In the genomic region with DNA sequence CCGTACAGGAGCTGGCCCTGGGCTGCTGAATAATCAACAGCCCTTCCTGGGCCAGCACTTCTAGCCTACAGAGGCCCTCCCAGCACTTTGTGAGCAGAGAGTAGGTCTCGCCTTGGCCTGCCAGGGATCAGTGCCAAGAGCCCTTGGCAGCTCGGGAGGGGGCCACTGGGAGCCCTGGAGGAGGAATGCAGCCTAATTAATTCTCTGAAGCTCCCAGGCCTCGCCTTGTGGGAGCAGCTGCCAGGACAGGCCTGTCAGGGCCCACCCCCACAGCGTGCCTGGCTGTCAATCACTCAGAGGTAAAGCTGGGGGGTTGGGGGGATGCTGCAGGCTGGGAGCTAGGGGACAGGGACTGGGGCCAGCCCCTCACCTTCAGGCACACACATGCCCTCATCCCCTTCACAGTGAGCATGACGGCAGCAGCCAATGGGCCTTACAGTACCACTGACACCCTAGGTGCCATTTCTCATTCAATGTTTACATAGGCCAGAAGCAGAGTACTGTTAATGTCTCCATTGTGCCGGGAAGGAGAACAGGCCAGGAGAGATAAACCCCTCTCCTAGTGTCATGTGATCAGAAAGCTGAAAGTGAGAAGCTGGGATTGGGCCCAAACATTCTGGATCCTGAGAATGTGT, we compare ENCODE assay signal across 9 mouse cellular contexts. TPM values are rescaled to one million over a fixed set of nuclear protein-coding genes. Genes with fewer than 3 reads are reported as not detected.
DNase-seq lines count a peak whose midpoint lies in the region; ATAC-seq lines count a peak whose summit lies in the region.
"Had no signal": no experiment of that assay in that cellular context is flagged by ENCODE, and none has a peak within 500 bp of the region (broad histone marks: within the 10 kb centered on the region; RNA-seq: fewer than 3 reads in every experiment).

No protein-coding gene starts in this region.

- H3K9ac ChIP-seq in heart, embryonic 11.5 days (ENCODE audit: low read depth, low read length), result no peak overlapping the region
- H3K9ac ChIP-seq in forebrain, embryonic 16.5 days (replicated peaks; ENCODE audit: low read depth, low read length), result no peak overlapping the region

- no peak overlapping the region for H3K4me2 ChIP-seq in heart, embryonic 11.5 days
- H3K4me2 ChIP-seq in forebrain, embryonic 16.5 days (ENCODE audit: low read length), result no peak overlapping the region

- peak; percentile 49; the same call in 1 of the 2 replicates for ATAC-seq in heart, embryonic 11.5 days (replicated peaks; ENCODE audit: insufficient number of reproducible peaks, low FRiP score, low TSS enrichment)
- ATAC-seq in forebrain, embryonic 16.5 days, result peak; percentile 96
- no peak for ATAC-seq in erythroid progenitor cell, adult 5-6 weeks (replicated peaks; ENCODE audit: low FRiP score, poor library complexity, severe bottlenecking)

- no peaks in the 10 kb centered on the region for H3K27me3 ChIP-seq in heart, embryonic 11.5 days (ENCODE audit: control insufficient read depth, insufficient read depth, low read length)
- H3K27me3 ChIP-seq in forebrain, embryonic 16.5 days (replicated peaks; ENCODE audit: control insufficient read depth, insufficient read depth, low read length), result no peaks in the 10 kb centered on the region

- no peak for DNase-seq in heart, postnatal 36 days
- DNase-seq in Muller cell, postnatal 12 days (ENCODE audit: inconsistent ontology term), result peak; percentile 95
- peak; percentile 49 for DNase-seq in layer of hippocampus, adult 9-11 months
- peak; percentile 25 for DNase-seq in ovary, postnatal 14 days (ENCODE audit: low spot score)
- no peak for DNase-seq in thymus, postnatal 4 days

- no peak overlapping the region for H3K27ac ChIP-seq in heart, embryonic 11.5 days (ENCODE audit: low read depth, low read length)
- no peak overlapping the region; the same call in 1 of the 2 replicates for H3K27ac ChIP-seq in forebrain, embryonic 16.5 days (ENCODE audit: low read length)

- H3K4me1 ChIP-seq in heart, embryonic 11.5 days (ENCODE audit: control insufficient read depth, insufficient read depth, low read length), result peaks cover 13% of the 10 kb centered on the region
- H3K4me1 ChIP-seq in forebrain, embryonic 16.5 days (replicated peaks; ENCODE audit: control insufficient read depth, insufficient read depth, low read length), result peaks cover 17% of the 10 kb centered on the region

- no peaks in the 10 kb centered on the region for H3K9me3 ChIP-seq in heart, embryonic 11.5 days (replicated peaks; ENCODE audit: control insufficient read depth, low read length)
- no peaks in the 10 kb centered on the region for H3K9me3 ChIP-seq in forebrain, embryonic 16.5 days (ENCODE audit: control insufficient read depth, low read length)

- WGBS in heart, embryonic 11.5 days (ENCODE audit: insufficient replicate concordance), result 17% methylated on average over 7 of the region's 7 CpGs
- 4% methylated on average over 7 of the region's 7 CpGs for WGBS in forebrain, embryonic 16.5 days

- no peak overlapping the region for H3K4me3 ChIP-seq in heart, embryonic 11.5 days (ENCODE audit: low read depth, low read length)
- no peak overlapping the region for H3K4me3 ChIP-seq in forebrain, embryonic 16.5 days (replicated peaks; ENCODE audit: low read length)
- H3K4me3 ChIP-seq: erythroblast, embryonic 14.5 days had no signal

- intact Hi-C loops in heart, postnatal 36 days (cut with DNase I), result no loop called here

- no peaks in the 10 kb centered on the region for H3K36me3 ChIP-seq in heart, embryonic 11.5 days (ENCODE audit: control insufficient read depth, insufficient read depth, low read length)
- no peaks in the 10 kb centered on the region for H3K36me3 ChIP-seq in forebrain, embryonic 16.5 days (ENCODE audit: control insufficient read depth, insufficient read depth)

RNA-seq across cellular contexts. Expression of gene Edn2, which starts 11.2 kb away (rescaled TPM):
- 0.30 and 0.87 TPM in 2 replicates for polyA plus RNA-seq in heart, embryonic 11.5 days (2014; fragmentation: Nextera tagmentation; extraction: Ambion mirVana)
- not detected for total RNA-seq in heart, postnatal 36 days (2021)
- 0.38 TPM in 1 of 2 replicates, not detected in the other for polyA plus RNA-seq in forebrain, embryonic 16.5 days (2015; fragmentation: Nextera tagmentation; extraction: Ambion mirVana)
- not detected in 2 replicates for total RNA-seq in erythroid progenitor cell, adult 5-6 weeks (2015; ENCODE audit: low replicate concordance)
- not detected in 2 replicates for total RNA-seq in erythroid progenitor cell, adult 5-6 weeks (2017; ENCODE audit: low replicate concordance)
- polyA plus RNA-seq: erythroblast, embryonic 14.5 days had no signal

Comparison
In these comparisons a context has a peak if more than half of its experiments do, and no peak if none do; other contexts are left out.
1. DNase-seq: peak in Muller cell, postnatal 12 days (single experiment), layer of hippocampus, adult 9-11 months (single experiment) and ovary, postnatal 14 days (single experiment); none in heart, postnatal 36 days (0 of 2) and thymus, postnatal 4 days (single experiment).